Mouse (Mus musculus): ENCODE data around the gene Plekhm1. TPM values are rescaled to one million over a fixed set of nuclear protein-coding genes. Genes with fewer than 3 reads are reported as not detected.

Gene Plekhm1
- polyA plus RNA-seq, 1 experiment, result 28.0 TPM

DNA sequence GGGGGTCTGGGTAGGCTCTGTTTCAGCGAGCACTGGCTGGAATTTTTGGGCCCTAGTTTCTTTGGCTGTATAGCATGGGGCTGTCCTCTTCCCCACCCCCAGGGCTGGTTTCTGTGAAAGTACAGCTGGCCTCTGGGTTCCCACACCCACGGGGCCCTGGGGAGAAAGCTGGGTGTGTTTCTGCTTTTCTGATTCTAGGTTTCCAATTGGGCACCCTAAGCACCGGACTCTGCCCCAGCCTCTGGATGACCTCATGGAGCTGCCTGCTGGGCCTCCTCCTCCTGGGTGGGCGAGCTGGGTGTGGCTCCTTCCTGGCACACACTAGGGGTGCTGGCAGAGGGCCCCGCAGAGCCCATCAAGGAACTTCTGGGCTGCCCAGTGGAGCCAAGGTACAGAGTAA, 65.8 kb downstream of the Plekhm1 start:
- Histone ChIP-seq H3K4me3 (replicated peaks; ENCODE audit: extremely low read depth, low read depth, low read length) (no peak overlapping the region), H3K4me1 (ENCODE audit: control insufficient read depth, insufficient read depth, low read length) (peaks cover 11% of the 10 kb centered on the region)
- no peak for DNase-seq
- TF ChIP-seq POLR2A (IDR thresholded peaks at IDR 0.05; ENCODE audit: borderline replicate concordance, extremely low read depth, low read depth, low read length) (no peak), CTCF (IDR thresholded peaks at IDR 0.05; ENCODE audit: insufficient read depth, low read length) (no peak)
- 12% methylated on average over 5 of the region's 5 CpGs for WGBS

DNA sequence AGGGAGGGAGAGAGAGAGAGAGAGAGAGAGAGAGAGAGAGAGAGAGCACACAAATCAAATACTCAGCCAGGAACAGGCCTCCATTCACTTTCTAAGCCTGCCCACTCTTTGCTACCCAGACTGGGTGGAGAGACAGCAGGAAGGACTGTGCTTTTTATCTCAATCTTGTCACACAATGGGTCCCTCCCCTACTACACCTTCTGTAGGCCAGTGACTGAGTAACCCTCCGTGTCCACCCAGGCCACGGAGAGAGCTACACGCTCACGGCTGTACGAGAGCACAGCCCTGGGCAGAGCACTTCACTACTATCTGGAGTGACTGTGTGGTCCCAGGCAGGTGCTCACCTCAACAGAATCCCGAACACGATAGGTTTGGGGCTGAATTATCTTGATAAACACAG, 66.3 kb downstream of the Plekhm1 start:
- DNase-seq, result no peak

GRCm38 (mm10) chr11:103345408-103346091, 66.9 kb downstream of the Plekhm1 start:
- no peak for TF ChIP-seq POLR2A (IDR thresholded peaks at IDR 0.05; ENCODE audit: borderline replicate concordance, extremely low read depth, low read depth, low read length)
- no peak for TF ChIP-seq CTCF (IDR thresholded peaks at IDR 0.05; ENCODE audit: insufficient read depth, low read length)
- 80% methylated on average over 7 of the region's 7 CpGs for WGBS
- no peak for DNase-seq
- peaks cover 11% of the 10 kb centered on the region for H3K4me1 ChIP-seq (ENCODE audit: control insufficient read depth, insufficient read depth, low read length)
- no peak overlapping the region for H3K4me3 ChIP-seq (replicated peaks; ENCODE audit: extremely low read depth, low read depth, low read length)

More for the DNA sequence above, 66.3 kb downstream of the Plekhm1 start:
- 30% methylated on average over 7 of the region's 7 CpGs for WGBS
- no peak for TF ChIP-seq POLR2A (IDR thresholded peaks at IDR 0.05; ENCODE audit: borderline replicate concordance, extremely low read depth, low read depth, low read length)
- no peak for TF ChIP-seq CTCF (IDR thresholded peaks at IDR 0.05; ENCODE audit: insufficient read depth, low read length)
- H3K4me1 ChIP-seq (ENCODE audit: control insufficient read depth, insufficient read depth, low read length), result peaks cover 11% of the 10 kb centered on the region
- H3K4me3 ChIP-seq (replicated peaks; ENCODE audit: extremely low read depth, low read depth, low read length), result no peak overlapping the region

GRCm38 (mm10) chr11:103344494-103345332, 67.8 kb downstream of the Plekhm1 start:
- no peak for DNase-seq
- Histone ChIP-seq H3K4me3 (replicated peaks; ENCODE audit: extremely low read depth, low read depth, low read length) (peak overlapping the region; percentile 25), H3K4me1 (ENCODE audit: control insufficient read depth, insufficient read depth, low read length) (peaks cover 11% of the 10 kb centered on the region)
- 57% methylated on average over 19 of the region's 19 CpGs for WGBS
- TF ChIP-seq POLR2A (IDR thresholded peaks at IDR 0.05; ENCODE audit: borderline replicate concordance, extremely low read depth, low read depth, low read length), result peak; percentile 28; the same call in 1 of the 2 replicates
- TF ChIP-seq CTCF (IDR thresholded peaks at IDR 0.05; ENCODE audit: insufficient read depth, low read length), result no peak

GRCm38 (mm10) chr11:103343881-103344280, 68.6 kb downstream of the Plekhm1 start:
- H3K4me1 ChIP-seq (ENCODE audit: control insufficient read depth, insufficient read depth, low read length), result peaks cover 11% of the 10 kb centered on the region
- 71% methylated on average over 1 of the region's 1 CpGs for WGBS
- DNase-seq, result no peak
- no peak for TF ChIP-seq POLR2A (IDR thresholded peaks at IDR 0.05; ENCODE audit: borderline replicate concordance, extremely low read depth, low read depth, low read length)
- no peak for TF ChIP-seq CTCF (IDR thresholded peaks at IDR 0.05; ENCODE audit: insufficient read depth, low read length)
- H3K4me3 ChIP-seq (replicated peaks; ENCODE audit: extremely low read depth, low read depth, low read length), result no peak overlapping the region

DNA sequence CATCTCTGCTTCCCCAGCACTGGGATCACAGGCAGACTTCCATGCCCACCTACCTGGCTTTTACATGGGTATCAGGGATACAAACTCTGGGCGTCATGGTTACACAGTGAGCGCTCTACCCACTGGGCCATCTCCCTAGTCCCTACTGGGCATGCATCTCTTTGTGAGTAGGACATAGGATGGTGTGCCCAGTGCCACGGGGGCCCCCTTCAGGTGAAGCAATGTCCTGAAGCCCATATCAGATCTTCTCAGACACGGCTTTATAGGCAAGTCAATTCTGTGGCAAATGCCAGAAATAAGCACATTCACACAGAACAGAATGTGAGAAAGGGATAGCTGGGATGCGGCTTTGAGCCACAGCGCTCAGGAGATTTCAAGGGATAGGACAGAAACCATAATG, 69.4 kb downstream of the Plekhm1 start:
- no peak overlapping the region for H3K4me3 ChIP-seq (replicated peaks; ENCODE audit: extremely low read depth, low read depth, low read length)
- 85% methylated on average over 6 of the region's 6 CpGs for WGBS
- peaks cover 11% of the 10 kb centered on the region for H3K4me1 ChIP-seq (ENCODE audit: control insufficient read depth, insufficient read depth, low read length)
- no peak for DNase-seq
- TF ChIP-seq POLR2A (IDR thresholded peaks at IDR 0.05; ENCODE audit: borderline replicate concordance, extremely low read depth, low read depth, low read length) (no peak), CTCF (IDR thresholded peaks at IDR 0.05; ENCODE audit: insufficient read depth, low read length) (no peak)

DNA sequence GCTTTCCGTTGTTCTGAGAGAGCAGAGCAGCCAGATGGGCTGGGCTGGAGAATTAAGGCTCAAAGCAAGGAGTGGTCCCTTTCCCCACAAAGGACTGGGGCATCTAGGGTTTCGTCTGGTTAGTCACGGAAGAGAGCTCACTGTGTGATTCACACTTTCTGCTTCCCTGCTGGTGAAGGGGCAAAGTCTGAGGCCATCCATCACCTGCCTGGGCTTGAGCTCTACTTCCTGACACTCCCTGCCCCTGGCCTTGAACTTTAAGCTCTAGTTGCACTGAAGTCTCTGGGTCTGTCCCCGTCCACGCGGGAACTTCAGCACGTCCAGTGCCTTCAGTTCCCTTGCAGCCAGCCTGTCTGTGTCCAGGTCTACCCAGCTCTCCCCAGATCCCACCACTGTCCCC, 71.8 kb downstream of the Plekhm1 start:
- Histone ChIP-seq H3K4me3 (replicated peaks; ENCODE audit: extremely low read depth, low read depth, low read length) (no peak overlapping the region), H3K4me1 (ENCODE audit: control insufficient read depth, insufficient read depth, low read length) (no peaks in the 10 kb centered on the region)
- no peak for DNase-seq
- 51% methylated on average over 7 of the region's 7 CpGs for WGBS
- TF ChIP-seq POLR2A (IDR thresholded peaks at IDR 0.05; ENCODE audit: borderline replicate concordance, extremely low read depth, low read depth, low read length), result no peak
- no peak for TF ChIP-seq CTCF (IDR thresholded peaks at IDR 0.05; ENCODE audit: insufficient read depth, low read length)

GRCm38 (mm10) chr11:103340130-103340529, 72.4 kb downstream of the Plekhm1 start:
- 79% methylated on average over 19 of the region's 19 CpGs for WGBS
- Histone ChIP-seq H3K4me3 (replicated peaks; ENCODE audit: extremely low read depth, low read depth, low read length) (no peak overlapping the region), H3K4me1 (ENCODE audit: control insufficient read depth, insufficient read depth, low read length) (no peaks in the 10 kb centered on the region)
- DNase-seq, result no peak
- no peak for TF ChIP-seq POLR2A (IDR thresholded peaks at IDR 0.05; ENCODE audit: borderline replicate concordance, extremely low read depth, low read depth, low read length)
- TF ChIP-seq CTCF (IDR thresholded peaks at IDR 0.05; ENCODE audit: insufficient read depth, low read length), result no peak

- no peak for DNase-seq
- H3K4me3 ChIP-seq (replicated peaks; ENCODE audit: extremely low read depth, low read depth, low read length), result no peak overlapping the region
- H3K4me1 ChIP-seq (ENCODE audit: control insufficient read depth, insufficient read depth, low read length), result no peaks in the 10 kb centered on the region
- TF ChIP-seq POLR2A (IDR thresholded peaks at IDR 0.05; ENCODE audit: borderline replicate concordance, extremely low read depth, low read depth, low read length), result no peak
- WGBS, result 64% methylated on average over 19 of the region's 19 CpGs
Observed at GRCm38 (mm10) chr11:103339414-103340119, 72.9 kb downstream of the Plekhm1 start.

Measured in lung, adult 2 months (tissue).